8 mouse cellular contexts compared by ENCODE assay signal in the genomic region with DNA sequence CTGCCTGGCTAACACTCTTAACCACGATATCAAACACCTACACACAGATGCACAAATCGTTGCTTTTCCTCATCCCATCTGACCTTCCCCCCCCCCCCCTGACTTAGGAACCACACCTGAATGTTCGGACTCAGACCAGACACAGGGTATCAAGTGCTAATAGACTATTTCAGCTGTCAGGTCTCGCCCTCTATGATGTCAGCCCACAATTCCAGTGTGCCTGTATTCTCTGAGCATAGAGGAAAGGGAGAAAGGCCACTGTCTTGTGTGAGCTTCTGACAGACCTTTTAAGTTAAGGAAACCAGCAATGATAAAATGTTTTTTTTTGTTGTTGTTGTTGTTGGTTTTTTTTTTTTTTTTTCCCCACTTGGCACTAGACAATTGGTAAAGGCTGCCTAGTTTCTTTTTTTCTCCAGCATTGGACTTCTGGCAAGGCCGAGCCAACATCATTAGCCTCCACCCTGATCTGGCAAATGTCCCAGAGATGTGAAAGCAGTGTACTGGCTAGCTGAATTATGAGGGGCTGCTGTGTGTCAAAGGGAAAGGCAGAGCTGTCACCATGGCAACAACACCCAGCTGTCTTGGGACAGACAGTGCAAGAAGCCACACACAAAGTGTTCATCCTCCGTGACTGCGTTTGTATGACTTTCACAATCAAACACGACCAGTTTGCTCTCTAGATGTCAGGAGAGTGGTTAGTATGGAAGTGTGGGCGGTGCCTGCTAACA. TPM values are rescaled to one million over a fixed set of nuclear protein-coding genes. Genes with fewer than 3 reads are reported as not detected.
DNase-seq lines count a peak whose midpoint lies in the region; ATAC-seq lines count a peak whose summit lies in the region.

No protein-coding gene starts in this region.

- no peak overlapping the region for H3K4me2 ChIP-seq in liver, embryonic 12.5 days
- H3K4me2 ChIP-seq in hindbrain, embryonic 13.5 days = peak overlapping the region; percentile 33

- no peak overlapping the region for H3K27ac ChIP-seq in liver, embryonic 12.5 days
- peak overlapping the region; percentile 67 for H3K27ac ChIP-seq in hindbrain, embryonic 13.5 days
- 0 out of 2 replicates have a peak overlapping the region, but pooled peaks have one; percentile 28 for H3K27ac ChIP-seq in midbrain, embryonic 10.5 days (replicated peaks)

- no peaks in the 10 kb centered on the region for H3K9me3 ChIP-seq in liver, embryonic 12.5 days (replicated peaks)
- no peaks in the 10 kb centered on the region for H3K9me3 ChIP-seq in hindbrain, embryonic 13.5 days
- H3K9me3 ChIP-seq in midbrain, embryonic 10.5 days (replicated peaks) = no peaks in the 10 kb centered on the region

- DNase-seq in liver = peak; percentile 27
- peak; percentile 52 to 61 for DNase-seq in cerebellum, postnatal 14 days
- DNase-seq in gastrocnemius, postnatal 10 days = peak; percentile 25
- peak; percentile 51 to 55 for DNase-seq in layer of hippocampus, postnatal 10 days (ENCODE audit: low spot score in 2 of 2)
- peak; percentile 58 for DNase-seq in midbrain, embryonic 10.5 days (ENCODE audit: low spot score)
- peak; percentile 17 for DNase-seq in right cerebral cortex, postnatal 4 days

- no peak overlapping the region for H3K9ac ChIP-seq in liver, embryonic 12.5 days
- no peak overlapping the region for H3K9ac ChIP-seq in hindbrain, embryonic 13.5 days

- no peaks in the 10 kb centered on the region for H3K36me3 ChIP-seq in liver, embryonic 12.5 days
- H3K36me3 ChIP-seq in hindbrain, embryonic 13.5 days = no peaks in the 10 kb centered on the region
- no peaks in the 10 kb centered on the region for H3K36me3 ChIP-seq in midbrain, embryonic 10.5 days

- H3K4me1 ChIP-seq in liver, embryonic 12.5 days = no peaks in the 10 kb centered on the region
- peaks cover 18% of the 10 kb centered on the region for H3K4me1 ChIP-seq in hindbrain, embryonic 13.5 days (replicated peaks)
- peaks cover 20% of the 10 kb centered on the region for H3K4me1 ChIP-seq in midbrain, embryonic 10.5 days

- no peak for ATAC-seq in liver, embryonic 12.5 days
- peak; percentile 97 for ATAC-seq in hindbrain, embryonic 13.5 days (ENCODE audit: low FRiP score)

- no peaks in the 10 kb centered on the region for H3K27me3 ChIP-seq in liver, embryonic 12.5 days (replicated peaks)
- H3K27me3 ChIP-seq in hindbrain, embryonic 13.5 days = no peaks in the 10 kb centered on the region
- H3K27me3 ChIP-seq in midbrain, embryonic 10.5 days (ENCODE audit: low read depth, poor library complexity, severe bottlenecking) = no peaks in the 10 kb centered on the region

- 61% methylated on average over 9 of the region's 9 CpGs for WGBS in liver, embryonic 12.5 days (ENCODE audit: insufficient replicate concordance)
- WGBS in hindbrain, embryonic 13.5 days = 31% methylated on average over 9 of the region's 9 CpGs
- 60% methylated on average over 9 of the region's 9 CpGs for WGBS in midbrain, embryonic 10.5 days

- no peak overlapping the region for H3K4me3 ChIP-seq in liver, embryonic 12.5 days
- 0 out of 2 replicates have a peak overlapping the region, but pooled peaks have one; percentile 3 for H3K4me3 ChIP-seq in hindbrain, embryonic 13.5 days
- no peak overlapping the region for H3K4me3 ChIP-seq in midbrain, embryonic 10.5 days

RNA-seq across cellular contexts. Expression of gene Lrrc72, which starts 46.0 kb away (rescaled TPM):
- polyA plus RNA-seq in liver, embryonic 12.5 days (2016; fragmentation: Nextera tagmentation; extraction: Ambion mirVana) = not detected in 2 replicates
- not detected for total RNA-seq in gastrocnemius, postnatal 10 days (2021)
- polyA plus RNA-seq in hindbrain, embryonic 13.5 days (2015; fragmentation: Nextera tagmentation; extraction: Ambion mirVana) = not detected in 2 replicates
- total RNA-seq in layer of hippocampus, postnatal 10 days (2021) = not detected
- not detected in 2 replicates for polyA plus RNA-seq in midbrain, embryonic 10.5 days (2016; fragmentation: Nextera tagmentation; extraction: Ambion mirVana)

RNA-seq across cellular contexts. Expression of gene Bzw2, which starts 49.4 kb away (rescaled TPM):
- polyA plus RNA-seq in liver, embryonic 12.5 days (2016; fragmentation: Nextera tagmentation; extraction: Ambion mirVana) = 99.4 and 103 TPM in 2 replicates
- total RNA-seq in gastrocnemius, postnatal 10 days (2021) = 100 to 1,000 TPM; 149 to 155 TPM
- polyA plus RNA-seq in hindbrain, embryonic 13.5 days (2015; fragmentation: Nextera tagmentation; extraction: Ambion mirVana) = 425 and 457 TPM in 2 replicates
- 100 to 1,000 TPM; 140 to 147 TPM for total RNA-seq in layer of hippocampus, postnatal 10 days (2021)
- polyA plus RNA-seq in midbrain, embryonic 10.5 days (2016; fragmentation: Nextera tagmentation; extraction: Ambion mirVana) = 244 and 258 TPM in 2 replicates

RNA-seq across cellular contexts. Expression of gene Ankmy2, which starts 50.3 kb away (rescaled TPM):
- polyA plus RNA-seq in liver, embryonic 12.5 days (2016; fragmentation: Nextera tagmentation; extraction: Ambion mirVana) = 12.7 and 13.6 TPM in 2 replicates
- total RNA-seq in gastrocnemius, postnatal 10 days (2021) = 10 to 100 TPM; 13.0 to 16.5 TPM
- polyA plus RNA-seq in hindbrain, embryonic 13.5 days (2015; fragmentation: Nextera tagmentation; extraction: Ambion mirVana) = 60.3 and 63.8 TPM in 2 replicates
- 10 to 100 TPM; 53.7 to 55.5 TPM for total RNA-seq in layer of hippocampus, postnatal 10 days (2021)
- 21.1 and 22.0 TPM in 2 replicates for polyA plus RNA-seq in midbrain, embryonic 10.5 days (2016; fragmentation: Nextera tagmentation; extraction: Ambion mirVana)
